Mouse (Mus musculus): ENCODE results near the gene Tmem132d. TPM values are rescaled to one million over a fixed set of nuclear protein-coding genes. Genes with fewer than 3 reads are reported as not detected.
"Not testable (repeated sequence)": the region's sequence is repeated elsewhere in the genome, so short reads cannot be mapped to it uniquely, and the experiment has no call there.

Gene Tmem132d
- polyA plus RNA-seq, 1 experiment from 2014 or later: 0.34 TPM

DNA sequence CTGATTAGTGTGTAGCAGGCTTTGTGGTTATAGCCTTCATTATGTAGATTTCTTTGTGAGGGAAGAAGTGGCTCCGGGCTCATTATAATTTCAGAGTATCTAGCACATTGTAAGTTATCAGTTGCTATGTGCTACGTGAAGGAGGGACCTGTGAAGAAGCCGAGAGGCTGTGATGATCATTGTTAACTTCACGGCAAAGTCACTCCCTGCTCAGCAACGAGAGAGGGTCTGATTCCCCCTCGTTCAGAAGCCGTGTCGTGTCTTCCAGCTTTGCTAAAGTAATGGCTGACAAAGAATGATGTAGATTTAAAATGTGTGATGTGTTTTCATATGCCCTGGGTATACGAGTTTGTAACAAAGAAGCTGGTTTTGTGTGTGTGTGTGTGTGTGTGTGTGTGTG, 391.1 kb downstream of the Tmem132d start:
- Histone ChIP-seq H3K36me3 (ENCODE audit: control insufficient read depth, insufficient read depth, low read length) (no peaks in the 10 kb centered on the region), H3K4me3 (ENCODE audit: low read length) (no peak overlapping the region), H3K27me3 (ENCODE audit: control insufficient read depth, insufficient read depth, low read length) (no peaks in the 10 kb centered on the region), H3K4me1 (ENCODE audit: control insufficient read depth, insufficient read depth, low read length) (no peaks in the 10 kb centered on the region), H3K9me3 (ENCODE audit: control insufficient read depth, low read length) (0 out of 2 replicates have a peak, but pooled peaks cover 4% of the 10 kb centered on the region), H3K9ac (ENCODE audit: low read depth, low read length) (no peak overlapping the region), H3K4me2 (replicated peaks; ENCODE audit: low read depth, low read length) (no peak overlapping the region), H3K27ac (ENCODE audit: low read depth, low read length) (no peak overlapping the region)
- WGBS: 85% methylated on average over 9 of the region's 9 CpGs
- no peak for ATAC-seq (ENCODE audit: low FRiP score, low TSS enrichment)

GRCm38 (mm10) chr5:128040036-128040435, 392.8 kb downstream of the Tmem132d start:
- no peaks in the 10 kb centered on the region for H3K4me1 ChIP-seq (ENCODE audit: control insufficient read depth, insufficient read depth, low read length)
- 88% methylated on average over 6 of the region's 6 CpGs for WGBS

DNA sequence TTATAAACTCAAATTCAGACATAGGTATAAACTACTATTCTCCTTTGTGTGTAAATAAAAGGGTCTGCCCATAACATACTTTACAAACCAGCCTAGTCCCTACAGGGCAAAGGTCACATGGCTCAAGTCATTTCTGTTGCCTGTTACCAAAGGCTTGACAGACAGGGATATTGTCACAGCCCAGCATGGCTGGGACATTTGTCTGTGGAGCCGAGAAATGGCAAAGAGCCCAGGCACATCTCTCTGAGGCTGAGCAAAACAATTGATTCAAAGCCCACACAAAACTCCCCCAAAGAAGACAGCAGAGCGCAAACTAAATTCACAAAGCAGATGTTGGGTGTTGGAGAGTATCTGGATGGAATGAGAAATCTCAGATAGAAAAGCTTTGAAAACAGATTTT, 405.8 kb downstream of the Tmem132d start:
- whole genome bisulfite sequencing: 57% methylated on average over 2 of the region's 2 CpGs
- H3K27me3 ChIP-seq (ENCODE audit: control insufficient read depth, insufficient read depth, low read length): no peaks in the 10 kb centered on the region
- no peaks in the 10 kb centered on the region for H3K9me3 ChIP-seq (ENCODE audit: control insufficient read depth, low read length)
- ATAC-seq (ENCODE audit: low FRiP score, low TSS enrichment): no peak
- H3K9ac ChIP-seq (ENCODE audit: low read depth, low read length): no peak overlapping the region
- H3K27ac ChIP-seq (ENCODE audit: low read depth, low read length): no peak overlapping the region
- no peak overlapping the region for H3K4me3 ChIP-seq (ENCODE audit: low read length)
- H3K36me3 ChIP-seq (ENCODE audit: control insufficient read depth, insufficient read depth, low read length): no peaks in the 10 kb centered on the region
- no peak overlapping the region for H3K4me2 ChIP-seq (replicated peaks; ENCODE audit: low read depth, low read length)
- H3K4me1 ChIP-seq (ENCODE audit: control insufficient read depth, insufficient read depth, low read length): no peaks in the 10 kb centered on the region

More at GRCm38 (mm10) chr5:128040036-128040435, 392.8 kb downstream of the Tmem132d start:
- Histone ChIP-seq H3K4me3 (ENCODE audit: low read length) (no peak overlapping the region), H3K27ac (ENCODE audit: low read depth, low read length) (no peak overlapping the region), H3K9me3 (ENCODE audit: control insufficient read depth, low read length) (no peaks in the 10 kb centered on the region), H3K9ac (ENCODE audit: low read depth, low read length) (no peak overlapping the region), H3K4me2 (replicated peaks; ENCODE audit: low read depth, low read length) (no peak overlapping the region), H3K27me3 (ENCODE audit: control insufficient read depth, insufficient read depth, low read length) (no peaks in the 10 kb centered on the region), H3K36me3 (ENCODE audit: control insufficient read depth, insufficient read depth, low read length) (no peaks in the 10 kb centered on the region)
- ATAC-seq (ENCODE audit: low FRiP score, low TSS enrichment): no peak

- Histone ChIP-seq H3K27ac (ENCODE audit: low read depth, low read length) (no peak overlapping the region), H3K4me1 (ENCODE audit: control insufficient read depth, insufficient read depth, low read length) (no peaks in the 10 kb centered on the region), H3K4me3 (ENCODE audit: low read length) (no peak overlapping the region), H3K36me3 (ENCODE audit: control insufficient read depth, insufficient read depth, low read length) (no peaks in the 10 kb centered on the region), H3K9ac (ENCODE audit: low read depth, low read length) (no peak overlapping the region), H3K27me3 (ENCODE audit: control insufficient read depth, insufficient read depth, low read length) (no peaks in the 10 kb centered on the region), H3K9me3 (ENCODE audit: control insufficient read depth, low read length) (no peaks in the 10 kb centered on the region), H3K4me2 (replicated peaks; ENCODE audit: low read depth, low read length) (no peak overlapping the region)
- no peak for ATAC-seq (ENCODE audit: low FRiP score, low TSS enrichment)
- 65% methylated on average over 9 of the region's 9 CpGs for WGBS
Measured at GRCm38 (mm10) chr5:128004666-128005065, 428.2 kb downstream of the Tmem132d start.

GRCm38 (mm10) chr5:127996526-127997245, 436.2 kb downstream of the Tmem132d start:
- Histone ChIP-seq H3K27me3 (ENCODE audit: control insufficient read depth, insufficient read depth, low read length) (no peaks in the 10 kb centered on the region), H3K4me1 (ENCODE audit: control insufficient read depth, insufficient read depth, low read length) (no peaks in the 10 kb centered on the region), H3K36me3 (ENCODE audit: control insufficient read depth, insufficient read depth, low read length) (no peaks in the 10 kb centered on the region), H3K9me3 (ENCODE audit: control insufficient read depth, low read length) (no peaks in the 10 kb centered on the region), H3K4me3 (ENCODE audit: low read length) (no peak overlapping the region), H3K4me2 (replicated peaks; ENCODE audit: low read depth, low read length) (no peak overlapping the region), H3K27ac (ENCODE audit: low read depth, low read length) (no peak overlapping the region), H3K9ac (ENCODE audit: low read depth, low read length) (no peak overlapping the region)
- ATAC-seq (ENCODE audit: low FRiP score, low TSS enrichment): no peak
- 81% methylated on average over 10 of the region's 10 CpGs for WGBS

DNA sequence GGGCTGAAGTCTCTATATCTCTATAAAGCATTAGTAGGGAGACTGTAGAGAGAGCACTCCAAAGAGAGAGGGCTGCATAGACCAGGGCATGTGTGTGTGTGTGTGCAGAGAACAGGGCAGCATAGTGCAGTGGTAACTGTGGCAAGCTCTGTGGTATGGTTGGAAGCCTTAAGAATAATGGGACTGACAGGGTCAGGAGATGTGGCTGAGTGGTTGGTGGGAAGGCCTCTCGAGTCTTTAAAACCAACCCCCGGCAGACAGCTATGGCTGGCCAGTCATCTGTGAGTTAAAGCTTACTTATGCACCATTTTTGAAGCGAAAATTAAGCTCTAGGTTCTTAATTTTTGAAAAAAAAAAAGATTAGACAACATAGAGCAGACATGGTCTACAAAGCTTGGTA, 439.4 kb downstream of the Tmem132d start:
- H3K27ac ChIP-seq (ENCODE audit: low read depth, low read length): no peak overlapping the region
- H3K9me3 ChIP-seq (ENCODE audit: control insufficient read depth, low read length): no peaks in the 10 kb centered on the region
- no peak for ATAC-seq (ENCODE audit: low FRiP score, low TSS enrichment)
- WGBS: 80% methylated on average over 3 of the region's 3 CpGs
- no peak overlapping the region for H3K9ac ChIP-seq (ENCODE audit: low read depth, low read length)
- no peaks in the 10 kb centered on the region for H3K36me3 ChIP-seq (ENCODE audit: control insufficient read depth, insufficient read depth, low read length)
- no peaks in the 10 kb centered on the region for H3K27me3 ChIP-seq (ENCODE audit: control insufficient read depth, insufficient read depth, low read length)
- H3K4me2 ChIP-seq (replicated peaks; ENCODE audit: low read depth, low read length): no peak overlapping the region
- no peak overlapping the region for H3K4me3 ChIP-seq (ENCODE audit: low read length)
- H3K4me1 ChIP-seq (ENCODE audit: control insufficient read depth, insufficient read depth, low read length): no peaks in the 10 kb centered on the region

GRCm38 (mm10) chr5:127990826-127991225, 442.1 kb downstream of the Tmem132d start:
- no peaks in the 10 kb centered on the region for H3K27me3 ChIP-seq (ENCODE audit: control insufficient read depth, insufficient read depth, low read length)

GRCm38 (mm10) chr5:127980003-127980358, 452.9 kb downstream of the Tmem132d start:
- H3K4me2 ChIP-seq (replicated peaks; ENCODE audit: low read depth, low read length); H3K4me3 ChIP-seq (ENCODE audit: low read length); ATAC-seq (ENCODE audit: low FRiP score, low TSS enrichment); H3K4me1 ChIP-seq (ENCODE audit: control insufficient read depth, insufficient read depth, low read length); H3K27ac ChIP-seq (ENCODE audit: low read depth, low read length); H3K9ac ChIP-seq (ENCODE audit: low read depth, low read length); H3K9me3 ChIP-seq (ENCODE audit: control insufficient read depth, low read length); H3K27me3 ChIP-seq (ENCODE audit: control insufficient read depth, insufficient read depth, low read length); H3K36me3 ChIP-seq (ENCODE audit: control insufficient read depth, insufficient read depth, low read length): not testable (repeated sequence)
- 73% methylated on average over 6 of the region's 6 CpGs for WGBS

More at GRCm38 (mm10) chr5:127990826-127991225, 442.1 kb downstream of the Tmem132d start:
- Histone ChIP-seq H3K36me3 (ENCODE audit: control insufficient read depth, insufficient read depth, low read length) (no peaks in the 10 kb centered on the region), H3K4me3 (ENCODE audit: low read length) (no peak overlapping the region), H3K9me3 (ENCODE audit: control insufficient read depth, low read length) (no peaks in the 10 kb centered on the region), H3K27ac (ENCODE audit: low read depth, low read length) (no peak overlapping the region), H3K4me2 (replicated peaks; ENCODE audit: low read depth, low read length) (no peak overlapping the region), H3K4me1 (ENCODE audit: control insufficient read depth, insufficient read depth, low read length) (no peaks in the 10 kb centered on the region), H3K9ac (ENCODE audit: low read depth, low read length) (no peak overlapping the region)
- no peak for ATAC-seq (ENCODE audit: low FRiP score, low TSS enrichment)
- WGBS: 74% methylated on average over 5 of the region's 5 CpGs

GRCm38 (mm10) chr5:127979329-127980002, 453.4 kb downstream of the Tmem132d start:
- Histone ChIP-seq H3K4me3 (ENCODE audit: low read length) (no peak overlapping the region), H3K4me1 (ENCODE audit: control insufficient read depth, insufficient read depth, low read length) (no peaks in the 10 kb centered on the region), H3K36me3 (ENCODE audit: control insufficient read depth, insufficient read depth, low read length) (no peaks in the 10 kb centered on the region), H3K27me3 (ENCODE audit: control insufficient read depth, insufficient read depth, low read length) (no peaks in the 10 kb centered on the region), H3K27ac (ENCODE audit: low read depth, low read length) (no peak overlapping the region), H3K9me3 (ENCODE audit: control insufficient read depth, low read length) (no peaks in the 10 kb centered on the region), H3K4me2 (replicated peaks; ENCODE audit: low read depth, low read length) (no peak overlapping the region), H3K9ac (ENCODE audit: low read depth, low read length) (no peak overlapping the region)
- 21% methylated on average over 6 of the region's 6 CpGs for WGBS
- no peak for ATAC-seq (ENCODE audit: low FRiP score, low TSS enrichment)

All from kidney, embryonic 14.5 days (tissue).